Mouse (Mus musculus): ENCODE data around the gene Hist2h2be.
"Not testable (repeated sequence)": the region's sequence is repeated elsewhere in the genome, so short reads cannot be mapped to it uniquely, and the experiment has no call there.

The Hist2h2be gene

DNA sequence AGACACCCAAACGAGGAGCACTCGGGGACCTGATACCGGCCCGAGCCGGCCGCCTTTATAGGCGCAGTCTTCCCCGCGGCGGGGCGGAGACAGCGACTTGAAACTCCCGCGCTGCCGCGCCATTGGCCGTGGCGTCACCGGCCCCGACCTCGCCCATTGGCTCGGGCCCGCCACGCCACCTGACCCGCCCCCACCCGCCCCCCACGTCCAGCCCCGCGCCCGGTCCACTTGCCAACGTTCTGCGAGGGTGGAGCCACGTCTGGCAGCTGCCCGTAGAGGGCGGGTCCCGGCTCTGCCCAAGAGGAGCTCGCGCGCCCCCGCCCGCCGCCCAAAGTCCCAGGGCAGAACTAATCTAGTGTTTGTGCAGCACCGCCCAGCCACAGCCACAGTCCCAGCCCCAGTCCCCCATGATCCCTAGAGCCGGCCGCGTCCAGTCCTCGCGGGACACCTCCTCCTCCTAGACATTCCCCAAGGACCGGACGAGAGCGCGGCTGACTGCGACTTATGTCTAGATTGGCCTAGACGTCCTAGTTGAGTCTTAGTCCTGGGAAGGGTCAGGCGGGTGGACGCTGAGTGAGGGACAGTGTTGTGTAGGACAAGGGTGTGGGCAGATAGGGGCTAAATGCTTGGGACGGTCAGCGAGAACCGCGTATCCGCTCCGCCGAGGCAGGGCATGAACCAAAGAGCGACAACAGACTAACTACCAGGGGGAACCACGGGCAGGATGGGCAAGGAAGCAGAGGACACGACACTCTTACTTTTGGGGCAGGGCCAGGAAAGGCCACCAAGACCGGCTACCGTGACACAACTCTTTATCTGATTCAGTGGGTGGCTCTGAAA lies 18.3 kb downstream of the Hist2h2be start, which contains the start of gene Hist2h3c2:
Gene Hist2h3c2 (minus strand): TSS at position 174 of the 840 bp plus-strand sequence.
- DNase-seq: peak; percentile 51

DNA sequence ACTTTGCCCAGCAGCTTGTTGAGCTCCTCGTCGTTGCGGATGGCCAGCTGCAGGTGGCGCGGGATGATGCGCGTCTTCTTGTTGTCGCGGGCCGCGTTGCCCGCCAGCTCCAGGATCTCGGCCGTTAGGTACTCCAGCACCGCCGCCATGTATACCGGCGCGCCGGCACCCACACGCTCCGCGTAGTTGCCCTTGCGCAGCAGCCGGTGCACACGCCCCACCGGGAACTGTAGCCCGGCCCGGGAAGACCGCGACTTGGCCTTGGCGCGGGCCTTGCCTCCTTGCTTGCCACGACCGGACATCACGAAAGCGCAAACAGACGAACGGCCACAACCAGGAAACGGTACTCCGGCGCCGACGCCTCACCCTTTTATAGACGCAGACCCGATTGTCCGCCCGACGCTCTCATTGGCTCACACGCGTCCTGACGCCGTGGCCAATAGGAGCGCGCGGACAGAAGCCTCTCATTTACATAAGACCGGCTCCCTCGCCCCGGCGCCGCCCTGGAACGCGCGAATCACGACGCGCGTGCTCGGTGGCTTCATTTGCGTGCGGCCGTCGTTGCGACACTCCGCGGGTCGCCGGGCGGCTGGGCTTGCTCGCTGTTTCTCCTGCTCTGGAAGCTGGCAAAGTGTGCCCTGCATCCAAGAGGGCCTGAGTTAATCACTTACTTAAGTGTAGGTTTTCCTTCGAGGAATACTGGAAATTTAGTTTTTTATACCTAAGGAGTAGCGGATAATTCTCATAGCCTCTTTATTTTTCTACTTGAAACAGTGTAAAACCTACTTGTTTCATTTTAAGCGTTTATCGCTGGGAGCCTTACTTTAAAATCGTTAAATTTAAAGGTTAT lies 19.3 kb downstream of the Hist2h2be start, which contains the start of gene Hist2h2aa2:
Gene Hist2h2aa2 (minus strand): TSS at position 328 of the 850 bp plus-strand sequence.
- DNase-seq: peak; percentile 92

DNA sequence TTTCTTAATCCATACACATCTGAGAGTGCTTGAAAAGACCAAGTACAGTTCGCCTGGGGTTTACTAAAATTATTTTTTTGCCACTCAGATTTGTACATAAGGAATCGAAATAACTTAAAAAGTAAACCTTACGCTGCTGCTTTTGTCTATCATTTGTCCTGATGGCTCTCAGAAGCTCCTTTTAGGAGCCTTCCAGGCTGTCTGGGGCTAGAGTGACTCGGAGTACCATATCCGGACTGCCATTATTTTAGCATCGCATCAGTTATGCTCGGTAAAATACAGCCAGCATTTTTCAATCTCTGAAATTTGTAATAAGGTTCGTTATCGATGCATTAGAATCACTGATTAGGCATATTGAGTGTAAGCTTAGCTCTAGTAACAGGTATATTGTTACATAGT lies 19.9 kb downstream of the Hist2h2be start:
- DNase-seq: no peak

DNA sequence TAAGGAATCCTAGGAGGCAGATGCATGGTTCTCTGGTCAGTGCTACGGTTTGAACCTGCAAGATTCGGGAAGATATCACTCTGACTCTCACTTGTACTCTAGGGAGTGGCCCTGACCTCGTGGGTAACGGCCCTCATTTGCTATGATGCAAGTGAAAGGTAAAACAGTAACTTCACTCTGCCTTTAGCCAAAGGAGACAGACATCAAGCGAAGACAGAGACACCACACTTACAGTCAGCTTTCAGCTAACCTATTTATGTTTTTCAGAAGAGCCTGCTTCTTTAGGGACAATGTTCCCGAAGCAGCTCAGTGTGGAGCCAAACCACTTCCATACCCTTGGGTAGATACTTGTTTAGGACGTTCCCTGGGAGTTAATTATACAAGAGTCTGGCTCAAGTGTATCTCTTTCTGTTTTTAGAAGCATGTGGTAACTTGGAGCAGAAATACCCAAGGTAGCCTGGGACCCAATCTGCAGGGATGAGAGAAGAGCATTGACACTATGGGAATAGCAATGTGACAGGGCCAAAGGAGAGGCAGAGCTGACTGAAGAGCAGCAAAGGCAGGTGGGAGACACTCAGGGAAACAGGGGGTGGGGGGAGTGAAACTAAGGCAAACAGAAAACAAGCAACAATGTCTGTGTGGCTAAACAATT lies 23.1 kb downstream of the Hist2h2be start:
- DNase-seq: no peak

DNA sequence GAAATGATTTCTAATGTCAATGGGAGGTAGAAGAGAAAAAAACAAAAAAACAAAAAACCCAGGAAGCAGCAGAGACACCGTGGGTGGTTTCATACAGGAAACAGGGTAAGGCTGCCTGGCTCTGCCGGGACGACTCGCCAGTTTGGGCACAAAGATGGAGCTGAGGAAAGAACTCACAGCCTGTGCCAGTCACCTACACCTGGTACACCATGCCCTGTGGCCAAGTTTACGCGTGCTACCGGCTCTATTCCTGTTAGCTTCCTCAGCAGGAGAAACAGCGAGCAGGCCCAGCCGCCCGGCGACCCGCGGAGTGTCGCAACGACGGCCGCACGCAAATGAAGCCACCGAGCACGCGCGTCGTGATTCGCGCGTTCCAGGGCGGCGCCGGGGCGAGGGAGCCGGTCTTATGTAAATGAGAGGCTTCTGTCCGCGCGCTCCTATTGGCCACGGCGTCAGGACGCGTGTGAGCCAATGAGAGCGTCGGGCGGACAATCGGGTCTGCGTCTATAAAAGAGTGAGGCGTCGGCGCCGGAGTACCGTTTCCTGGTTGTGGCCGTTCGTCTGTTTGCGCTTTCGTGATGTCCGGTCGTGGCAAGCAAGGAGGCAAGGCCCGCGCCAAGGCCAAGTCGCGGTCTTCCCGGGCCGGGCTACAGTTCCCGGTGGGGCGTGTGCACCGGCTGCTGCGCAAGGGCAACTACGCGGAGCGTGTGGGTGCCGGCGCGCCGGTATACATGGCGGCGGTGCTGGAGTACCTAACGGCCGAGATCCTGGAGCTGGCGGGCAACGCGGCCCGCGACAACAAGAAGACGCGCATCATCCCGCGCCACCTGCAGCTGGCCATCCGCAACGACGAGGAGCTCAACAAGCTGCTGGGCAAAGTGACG lies 24.3 kb downstream of the Hist2h2be start, which contains the start of gene Hist2h2aa1:
Gene Hist2h2aa1 (plus strand): TSS at position 495 of the 884 bp plus-strand sequence.
- DNase-seq: peak; percentile 86

DNA sequence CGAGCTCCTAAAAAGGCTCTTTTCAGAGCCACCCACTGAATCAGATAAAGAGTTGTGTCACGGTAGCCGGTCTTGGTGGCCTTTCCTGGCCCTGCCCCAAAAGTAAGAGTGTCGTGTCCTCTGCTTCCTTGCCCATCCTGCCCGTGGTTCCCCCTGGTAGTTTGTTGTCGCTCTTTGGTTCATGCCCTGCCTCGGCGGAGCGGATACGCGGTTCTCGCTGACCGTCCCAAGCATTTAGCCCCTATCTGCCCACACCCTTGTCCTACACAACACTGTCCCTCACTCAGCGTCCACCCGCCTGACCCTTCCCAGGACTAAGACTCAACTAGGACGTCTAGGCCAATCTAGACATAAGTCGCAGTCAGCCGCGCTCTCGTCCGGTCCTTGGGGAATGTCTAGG lies 25.1 kb downstream of the Hist2h2be start:
- DNase-seq: not testable (repeated sequence)

DNA sequence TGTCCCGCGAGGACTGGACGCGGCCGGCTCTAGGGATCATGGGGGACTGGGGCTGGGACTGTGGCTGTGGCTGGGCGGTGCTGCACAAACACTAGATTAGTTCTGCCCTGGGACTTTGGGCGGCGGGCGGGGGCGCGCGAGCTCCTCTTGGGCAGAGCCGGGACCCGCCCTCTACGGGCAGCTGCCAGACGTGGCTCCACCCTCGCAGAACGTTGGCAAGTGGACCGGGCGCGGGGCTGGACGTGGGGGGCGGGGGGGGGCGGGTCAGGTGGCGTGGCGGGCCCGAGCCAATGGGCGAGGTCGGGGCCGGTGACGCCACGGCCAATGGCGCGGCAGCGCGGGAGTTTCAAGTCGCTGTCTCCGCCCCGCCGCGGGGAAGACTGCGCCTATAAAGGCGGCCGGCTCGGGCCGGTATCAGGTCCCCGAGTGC lies 25.5 kb downstream of the Hist2h2be start, which contains the start of gene Hist2h3c1:
Gene Hist2h3c1 (plus strand): TSS at position 259 of the 430 bp plus-strand sequence.
- not testable (repeated sequence) for DNase-seq

DNA sequence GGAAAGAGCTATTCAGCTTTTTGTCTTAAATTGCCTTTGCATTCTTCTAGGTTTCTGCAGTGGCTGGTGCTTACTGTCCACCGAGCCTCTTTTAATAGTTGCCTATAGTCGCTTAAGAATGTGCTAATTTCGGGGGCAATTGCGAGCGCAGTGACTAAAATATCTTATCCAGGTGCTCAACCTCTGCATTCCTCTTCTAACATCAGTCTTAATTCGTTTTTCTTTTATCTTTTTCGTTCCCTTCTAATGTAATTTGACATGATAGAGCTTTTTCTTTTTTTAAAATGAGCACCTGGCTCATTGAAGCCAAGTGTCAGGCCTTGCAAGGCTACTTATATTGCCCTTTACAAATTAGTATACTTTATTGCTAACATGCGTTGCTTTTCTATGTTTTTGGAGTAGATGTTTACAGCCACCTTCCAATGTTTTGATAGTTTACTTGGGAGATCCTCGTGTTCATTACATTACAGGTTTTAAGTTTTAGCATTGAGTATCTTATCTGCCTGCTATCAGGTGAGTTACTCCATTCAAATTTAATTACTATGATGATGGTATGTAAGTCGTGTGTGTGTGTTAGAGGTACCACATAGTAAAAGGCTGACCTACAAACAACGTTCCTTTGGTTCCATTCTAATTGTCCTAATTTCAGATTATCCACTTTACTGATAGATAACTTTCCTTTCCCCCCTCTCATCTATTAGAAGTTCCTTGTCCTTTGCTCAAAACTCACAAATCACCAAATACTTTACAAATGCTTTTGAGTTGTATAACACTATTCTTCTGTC lies 26.6 kb downstream of the Hist2h2be start:
- DNase-seq: no peak

DNA sequence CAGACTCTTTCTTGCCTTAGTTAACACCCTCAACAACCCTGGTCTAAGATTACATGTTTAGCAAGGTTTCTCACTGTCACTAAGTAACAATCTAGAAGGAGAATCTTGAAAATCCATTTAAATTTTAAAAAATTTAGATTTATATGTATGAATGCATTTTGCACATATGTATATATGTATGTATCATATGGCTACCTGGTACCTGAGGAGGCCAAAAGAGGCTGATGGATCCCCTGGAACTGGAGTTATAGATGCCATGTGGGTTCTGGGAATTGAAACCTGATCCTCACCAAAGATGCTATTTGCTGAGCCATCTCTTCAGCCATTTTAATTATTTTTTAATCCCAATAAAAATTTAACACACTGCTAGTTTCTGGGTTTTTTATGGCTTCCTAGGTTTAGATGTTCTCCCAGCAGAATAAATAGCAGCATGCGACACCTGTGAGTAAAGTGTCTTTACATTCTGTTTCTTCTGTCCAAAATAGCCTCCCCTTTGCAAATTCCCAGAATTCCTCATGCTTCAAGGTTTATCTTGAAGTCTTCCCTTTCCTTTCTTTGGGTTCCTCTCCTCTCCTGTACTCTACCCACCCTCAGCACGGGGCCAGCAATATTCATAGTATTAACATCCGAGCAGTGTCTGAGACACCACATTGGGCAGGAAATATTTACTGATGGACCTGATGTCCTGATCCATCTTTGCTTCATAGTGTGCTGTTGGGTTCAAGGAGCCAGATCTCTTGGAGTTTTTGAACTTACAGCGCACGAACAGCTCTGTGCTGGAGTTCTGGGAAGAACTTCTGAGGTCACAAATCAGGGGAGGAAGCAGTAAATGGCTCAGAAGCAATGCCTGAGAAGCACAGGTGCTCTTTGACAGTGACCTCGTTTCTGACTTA lies 27.5 kb downstream of the Hist2h2be start:
- DNase-seq: no peak

DNA sequence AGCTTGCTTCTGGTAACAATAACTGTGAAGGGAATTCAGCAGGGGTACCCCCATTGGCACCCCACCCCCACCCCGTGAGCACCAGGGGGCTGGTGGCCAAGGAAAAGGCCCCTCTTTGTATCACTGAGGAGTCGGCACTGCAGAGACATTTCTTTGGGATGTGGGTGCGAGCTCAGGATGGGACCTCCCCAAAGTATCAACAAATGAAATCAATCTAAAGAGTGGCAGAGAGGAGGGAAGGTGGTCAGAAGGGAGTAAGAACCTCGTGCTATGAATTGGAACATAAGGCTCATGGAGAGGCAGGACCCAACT lies 28.1 kb downstream of the Hist2h2be start:
- DNase-seq: peak; percentile 58

DNA sequence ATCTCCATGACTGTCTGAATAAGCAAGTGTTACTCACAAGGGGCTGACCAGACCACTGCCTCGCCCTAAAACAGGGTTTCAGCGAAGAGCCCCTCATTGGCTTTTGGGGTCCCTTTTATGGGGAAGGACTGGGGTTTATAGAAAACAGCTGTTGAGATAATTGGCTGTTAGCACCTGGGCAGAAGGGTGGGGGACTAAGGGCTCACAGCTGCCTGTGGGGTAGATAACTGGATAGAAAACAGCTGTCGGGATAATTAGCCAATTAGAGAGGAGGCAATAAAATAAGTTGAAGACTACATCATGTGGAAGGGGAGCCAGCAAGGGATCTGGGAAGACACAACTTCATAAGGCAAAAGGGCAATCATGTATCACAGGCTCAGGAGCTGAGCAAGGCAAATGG lies 30.0 kb downstream of the Hist2h2be start:
- DNase-seq: no peak

DNA sequence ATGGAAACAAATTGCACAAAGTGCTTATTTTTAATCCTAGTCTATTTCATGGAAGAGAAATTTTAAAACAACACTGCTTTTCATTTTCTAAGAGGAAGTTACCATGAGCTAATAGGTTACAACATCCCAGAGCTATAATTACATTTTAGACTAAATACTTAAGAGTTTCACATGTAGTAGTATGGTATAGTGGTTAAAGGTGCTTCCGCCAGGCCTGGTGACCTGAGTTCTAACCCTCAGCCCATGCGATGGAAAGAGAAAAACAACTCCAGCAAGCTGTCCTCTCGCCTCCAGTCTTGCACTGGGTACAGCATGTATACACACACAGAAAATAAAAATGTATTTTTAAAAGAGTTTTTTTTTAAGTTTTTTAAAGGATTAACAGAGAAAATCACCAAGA lies 30.9 kb downstream of the Hist2h2be start:
- DNase-seq: no peak

DNA sequence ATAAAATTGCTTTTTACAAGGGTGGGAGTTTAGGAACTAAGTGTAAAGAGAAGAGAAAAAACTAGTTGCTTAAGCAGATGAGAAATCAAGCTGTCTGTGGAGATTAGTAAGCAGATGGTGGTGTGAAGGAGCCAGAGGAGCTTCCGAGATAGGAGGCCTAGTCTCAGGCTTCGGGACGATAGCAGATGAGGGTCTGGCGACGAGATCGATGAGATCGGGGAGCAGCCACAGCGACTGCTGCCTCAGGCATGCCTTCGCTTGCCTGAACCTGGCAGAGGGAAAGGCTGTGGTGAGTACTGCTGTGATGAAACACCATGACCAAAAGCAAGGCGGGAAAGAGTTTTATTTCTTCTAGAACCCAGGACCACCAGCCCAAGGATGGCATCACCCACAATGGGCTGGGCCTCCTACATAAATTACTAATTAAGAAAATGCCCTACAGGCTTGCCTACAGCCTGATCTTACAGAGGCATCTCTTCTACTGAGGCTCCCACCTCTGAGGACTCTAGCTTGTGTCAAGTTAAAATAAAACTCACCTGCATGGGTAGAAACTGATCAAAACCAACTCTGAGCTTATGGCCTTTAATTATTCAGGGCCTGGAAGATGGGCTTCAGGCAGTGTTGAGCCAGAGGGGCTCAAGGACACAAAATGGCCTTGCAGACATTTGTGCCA lies 33.9 kb downstream of the Hist2h2be start:
- no peak for DNase-seq

DNA sequence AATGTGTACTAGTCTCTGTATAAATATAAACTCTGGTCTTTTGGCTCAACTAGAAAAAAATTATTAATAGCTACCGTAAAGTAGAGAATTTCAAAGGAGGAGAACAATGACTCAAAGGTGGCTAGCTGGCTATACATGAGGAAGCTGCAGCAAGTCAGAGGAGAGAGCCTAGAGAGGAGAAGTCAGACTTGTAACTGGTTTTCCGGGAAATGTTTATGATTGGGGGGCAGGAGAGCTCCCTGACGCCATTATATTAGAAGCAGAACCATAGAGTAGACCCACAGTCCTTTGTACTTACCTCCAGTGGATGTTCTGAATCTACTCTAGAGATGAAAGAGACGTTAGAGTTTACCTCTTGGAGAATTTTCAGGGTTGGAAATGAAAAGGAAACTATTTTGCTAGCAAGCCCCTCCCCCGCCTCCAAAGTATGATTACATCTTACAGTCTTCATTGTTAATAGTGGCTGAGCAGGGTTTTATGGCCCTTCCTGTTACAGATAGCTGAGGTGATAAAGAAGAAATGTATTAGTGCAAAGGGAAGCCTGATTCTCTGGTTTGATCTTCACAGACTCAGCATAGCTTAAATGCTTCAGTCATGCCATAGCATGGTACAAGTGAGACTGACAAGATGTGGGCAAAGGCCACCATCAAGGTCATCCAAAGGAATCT lies 35.1 kb downstream of the Hist2h2be start:
- no peak for DNase-seq

DNA sequence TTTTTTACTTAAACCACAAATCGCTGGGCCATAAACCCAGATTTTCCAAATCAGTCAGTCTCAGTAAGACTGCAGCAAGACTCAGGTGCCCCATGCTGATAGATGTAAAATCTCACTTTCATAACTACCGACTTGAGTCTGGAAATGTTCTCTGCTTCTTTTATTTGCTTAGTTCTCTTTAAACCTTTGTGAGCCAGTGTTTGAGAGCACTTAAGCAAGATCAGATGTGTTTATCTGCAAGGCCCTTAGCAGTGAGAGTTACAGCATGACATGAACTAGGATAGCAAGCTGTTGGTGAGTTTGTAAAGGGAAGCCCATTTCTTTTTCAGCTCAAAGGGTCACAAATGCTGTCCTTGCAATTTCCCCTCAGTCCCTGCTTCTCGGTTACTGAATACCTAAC lies 36.3 kb downstream of the Hist2h2be start:
- DNase-seq: no peak

DNA sequence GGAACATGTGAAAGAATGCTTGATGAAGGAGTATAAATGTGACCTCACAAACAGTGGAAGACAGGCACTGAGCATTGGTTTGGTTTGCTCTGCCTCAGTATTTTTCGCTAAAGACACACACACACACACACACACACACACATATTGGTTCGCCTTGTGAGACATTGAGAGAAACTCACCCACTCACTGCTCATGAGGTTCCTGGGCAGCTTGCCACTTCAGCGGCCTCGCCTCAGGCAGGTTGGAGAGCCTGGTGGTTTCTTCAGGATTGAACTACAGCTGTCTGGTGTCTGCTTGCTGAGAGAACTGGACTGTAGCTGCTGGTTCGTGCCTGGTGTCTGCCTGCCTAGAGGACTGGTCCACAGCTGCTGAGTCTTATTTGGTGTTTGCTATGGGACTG lies 39.3 kb downstream of the Hist2h2be start:
- no peak for DNase-seq

DNA sequence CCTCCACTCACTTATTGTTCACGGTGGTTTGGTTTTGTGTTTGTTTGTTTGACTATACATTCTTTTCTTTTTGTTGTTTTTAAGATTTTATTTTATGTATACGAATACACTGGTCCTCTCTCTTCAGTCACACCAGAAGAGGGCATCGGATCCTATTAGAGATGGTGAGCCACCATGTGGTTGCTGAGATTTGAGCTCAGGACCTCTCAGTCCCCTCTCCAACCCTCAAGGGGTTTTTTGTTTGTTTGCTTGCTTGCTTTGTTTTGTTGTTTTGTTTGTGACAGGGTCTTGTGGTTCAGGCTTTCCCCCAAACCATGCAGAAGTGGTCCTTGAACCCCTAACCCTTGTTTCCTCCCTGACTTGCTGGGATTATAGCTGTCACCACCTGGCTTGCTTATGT lies 40.7 kb downstream of the Hist2h2be start:
- no peak for DNase-seq

DNA sequence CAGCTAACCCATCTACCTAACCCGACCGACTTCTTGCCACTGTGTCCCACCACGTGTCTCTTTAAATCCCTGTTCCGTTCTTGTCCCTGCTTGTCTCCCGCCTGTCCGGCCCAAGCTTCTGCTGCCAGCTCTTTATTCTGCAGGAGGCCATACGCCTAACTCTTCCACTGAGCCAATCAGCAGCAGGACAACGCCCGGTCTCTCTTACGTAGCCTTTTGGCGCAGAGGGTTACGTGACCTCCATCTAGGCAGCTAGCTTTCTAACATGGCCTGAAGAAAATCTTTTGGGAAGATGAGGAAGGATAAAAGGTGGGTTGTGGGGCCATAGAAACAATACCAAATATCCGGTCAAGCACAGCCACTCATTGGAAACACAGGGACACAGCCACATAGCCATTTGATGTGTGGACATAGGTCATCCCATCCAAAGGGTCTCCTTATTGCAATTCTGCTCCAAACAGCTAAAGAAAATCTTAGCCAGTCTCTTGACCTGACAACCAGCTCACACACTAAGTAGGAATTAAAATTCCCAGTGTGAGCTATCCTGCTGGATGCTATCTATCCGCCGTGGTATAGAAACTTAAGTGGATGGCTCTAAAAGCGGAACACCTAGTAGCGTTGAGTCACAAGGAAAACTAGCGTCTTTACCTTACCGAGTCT lies 41.4 kb downstream of the Hist2h2be start:
- DNase-seq: peak; percentile 56
